Mouse (Mus musculus) left cerebral cortex, adult 2 months (tissue): ENCODE measurements around the gene Anxa2. TPM values are rescaled to one million over a fixed set of nuclear protein-coding genes. Genes with fewer than 3 reads are reported as not detected.

Experiments
- DNase-seq, 2 experiments: peaks; one replicate each; pipeline ENCODE4 v3.0.0; 2021 to 2022; ENCODE audit warnings: low spot score in 2 of 2, mixed read lengths in 1 of 2; ENCODE audit errors: extremely low spot score in 1 of 2
- H3K27ac ChIP-seq: fragments of 200-600 bp; 2 replicates; pipeline ENCODE4 v1.8.1; 2022
- H3K4me3 ChIP-seq: fragments of 200-600 bp; 2 replicates; pipeline ENCODE4 v1.8.1; 2022
- CTCF ChIP-seq: fragments of 200-600 bp; IDR thresholded peaks from 2 replicates; pipeline ENCODE4 v1.8.1; 2022; ENCODE audit warnings: antibody characterized with exemption, mild to moderate bottlenecking, moderate library complexity
- intact Hi-C: fragments of 180-260 bp; cut with DNase I; formaldehyde crosslinking; loops from one replicate; pipeline ENCODE4 v1.15.1; 2025
- total RNA-seq, 2 experiments: library from RNA; stranded (reverse); gene quantifications; 2 replicates each; pipeline ENCODE4 v1.2.3; 2021

The Anxa2 gene
- total RNA-seq, 2 experiments from 2014 or later: 13.4 to 14.8 TPM

DNA sequence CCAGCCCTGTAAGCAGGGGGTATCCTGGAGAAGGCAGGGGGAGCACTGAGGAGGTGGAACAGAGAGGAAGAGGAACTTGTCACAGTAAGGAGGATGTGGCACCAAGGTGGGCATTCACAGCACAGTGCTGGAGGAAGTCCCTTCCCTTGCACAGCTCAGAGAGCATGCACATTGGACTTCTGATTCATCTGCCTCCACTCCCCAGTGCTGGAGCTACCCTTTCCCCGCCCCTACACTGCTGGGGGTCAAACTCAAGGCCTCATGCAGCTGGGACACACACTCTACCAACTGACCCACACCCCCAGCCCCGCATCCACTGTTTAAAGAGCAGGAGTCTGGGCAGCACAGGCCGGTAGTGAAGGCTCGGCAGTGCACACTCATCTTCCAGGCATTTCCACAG is 12.7 kb downstream of the Anxa2 start:
- Histone ChIP-seq H3K4me3 (no peak overlapping the region), H3K27ac (no peak overlapping the region)
- TF ChIP-seq CTCF: no peak
- intact Hi-C loops: no loop called here
- no peak for DNase-seq

DNA sequence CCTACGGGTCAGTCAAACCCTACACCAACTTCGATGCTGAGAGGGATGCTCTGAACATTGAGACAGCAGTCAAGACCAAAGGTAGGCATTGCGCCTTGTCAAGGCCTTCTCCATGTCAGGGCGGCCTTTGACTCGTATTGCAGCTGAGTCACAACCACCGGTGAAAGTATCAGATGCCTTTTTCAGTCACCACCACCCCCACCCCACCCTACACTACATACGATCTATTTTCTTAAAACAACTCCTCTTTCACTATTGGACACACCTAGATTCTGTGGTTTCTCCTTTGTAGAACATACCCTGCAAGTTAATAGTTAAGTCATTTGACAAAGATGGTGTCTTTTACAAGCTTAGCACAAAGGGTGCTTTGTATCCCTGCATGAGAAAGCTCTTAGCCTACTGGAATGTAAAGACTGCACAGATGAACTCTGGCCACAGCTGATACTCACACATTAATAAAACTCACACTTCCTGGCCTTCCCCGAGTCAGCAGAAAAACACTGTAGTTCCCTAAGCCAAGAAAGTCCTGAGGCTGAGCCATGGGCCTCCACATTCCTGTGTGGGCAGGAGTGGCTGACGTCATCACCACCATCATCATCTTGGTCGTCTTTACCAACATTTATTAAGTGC is 14.0 kb downstream of the Anxa2 start:
- TF ChIP-seq CTCF: no peak
- DNase-seq: no peak
- intact Hi-C loops: no loop called here
- Histone ChIP-seq H3K27ac (no peak overlapping the region), H3K4me3 (no peak overlapping the region)

DNA sequence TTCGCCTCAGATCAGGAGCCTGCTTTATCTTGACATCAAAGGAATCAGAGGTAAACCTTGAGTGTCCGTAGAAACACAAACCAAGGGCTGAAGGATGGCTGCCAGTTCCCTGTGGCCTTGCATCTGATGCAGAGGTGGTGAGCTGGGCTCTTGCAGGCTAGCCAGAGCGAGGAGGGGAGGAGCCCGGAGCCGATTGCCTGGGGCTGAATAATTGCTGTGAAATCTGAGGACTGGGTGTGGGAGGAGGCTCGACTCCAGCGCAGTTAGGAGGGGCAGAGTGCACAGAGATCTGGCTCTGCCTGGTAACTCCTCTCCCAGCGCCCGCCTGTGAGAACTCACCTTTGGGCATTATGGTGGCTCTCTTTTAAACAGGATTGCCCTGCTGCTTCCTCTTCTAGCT is 15.6 kb downstream of the Anxa2 start:
- intact Hi-C loops: no loop called here
- H3K4me3 ChIP-seq: no peak overlapping the region
- H3K27ac ChIP-seq: no peak overlapping the region
- DNase-seq: no peak
- no peak for TF ChIP-seq CTCF

DNA sequence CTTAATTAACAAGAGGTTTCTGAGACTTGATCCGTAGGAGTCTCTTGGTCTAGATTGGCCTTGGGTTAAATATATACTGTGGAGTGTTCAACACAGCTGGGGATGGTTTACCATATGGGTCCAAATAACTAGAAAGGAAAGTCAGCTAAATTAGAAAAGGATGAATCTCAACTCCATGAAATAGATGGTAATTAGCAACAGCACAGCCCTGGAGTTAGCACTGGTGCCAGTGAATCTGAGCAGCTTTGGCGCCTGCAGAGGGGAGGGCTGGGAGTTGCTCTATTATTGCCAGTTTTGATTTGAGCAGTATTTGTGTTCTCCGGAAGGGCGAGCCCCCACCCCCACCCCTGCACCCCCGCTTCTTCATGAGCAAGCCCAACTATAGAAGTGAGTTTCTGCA is 16.9 kb downstream of the Anxa2 start:
- Histone ChIP-seq H3K4me3 (no peak overlapping the region), H3K27ac (no peak overlapping the region)
- DNase-seq: no peak
- no peak for TF ChIP-seq CTCF
- intact Hi-C loops: no loop called here

GRCm38 (mm10) chr9:69470921-69471320 is 17.5 kb downstream of the Anxa2 start:
- TF ChIP-seq CTCF: no peak
- Histone ChIP-seq H3K4me3 (no peak overlapping the region), H3K27ac (no peak overlapping the region)
- DNase-seq: no peak
- intact Hi-C loops: no loop called here

- no peak for TF ChIP-seq CTCF
- Histone ChIP-seq H3K4me3 (no peak overlapping the region), H3K27ac (no peak overlapping the region)
- no peak for DNase-seq
- intact Hi-C loops: no loop called here
Observed at GRCm38 (mm10) chr9:69472724-69473123, 19.3 kb downstream of the Anxa2 start.

GRCm38 (mm10) chr9:69475873-69476272 is 22.5 kb downstream of the Anxa2 start:
- no peak for TF ChIP-seq CTCF
- H3K4me3 ChIP-seq: no peak overlapping the region
- no peak overlapping the region for H3K27ac ChIP-seq
- intact Hi-C loops: loop anchor here (5.0 kb wide), 1 partner anchor 34 kb away; no protein-coding TSS in a partner anchor
- no peak for DNase-seq

- no peak for DNase-seq
- H3K4me3 ChIP-seq: no peak overlapping the region
- H3K27ac ChIP-seq: no peak overlapping the region
- intact Hi-C loops: loop anchor here (5.0 kb wide), 1 partner anchor 35 kb away; no protein-coding TSS in a partner anchor
- TF ChIP-seq CTCF: no peak
Observed at GRCm38 (mm10) chr9:69477195-69477823, 23.9 kb downstream of the Anxa2 start.

DNA sequence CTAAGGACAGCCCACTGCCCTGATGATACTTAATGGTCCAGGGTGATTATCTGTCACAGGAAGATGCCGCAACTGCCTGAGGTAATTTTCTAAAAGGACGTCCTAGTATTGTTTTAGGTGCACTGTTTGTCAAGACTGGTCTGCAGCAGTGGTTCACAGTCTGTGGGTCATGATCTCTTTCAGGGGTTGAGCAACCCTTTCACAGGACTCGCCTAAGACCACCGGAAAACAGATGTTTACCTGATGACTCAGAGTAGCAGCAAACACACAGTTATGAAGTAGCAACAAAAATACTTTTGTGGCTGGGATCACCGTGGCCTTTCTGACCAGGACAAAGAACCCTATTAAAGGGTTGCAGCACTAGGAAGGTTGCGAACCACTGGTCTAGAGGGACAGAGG is 24.4 kb downstream of the Anxa2 start:
- intact Hi-C loops: loop anchor here (5.0 kb wide), 1 partner anchor 36 kb away; no protein-coding TSS in a partner anchor
- no peak for TF ChIP-seq CTCF
- Histone ChIP-seq H3K4me3 (no peak overlapping the region), H3K27ac (no peak overlapping the region)
- no peak for DNase-seq

DNA sequence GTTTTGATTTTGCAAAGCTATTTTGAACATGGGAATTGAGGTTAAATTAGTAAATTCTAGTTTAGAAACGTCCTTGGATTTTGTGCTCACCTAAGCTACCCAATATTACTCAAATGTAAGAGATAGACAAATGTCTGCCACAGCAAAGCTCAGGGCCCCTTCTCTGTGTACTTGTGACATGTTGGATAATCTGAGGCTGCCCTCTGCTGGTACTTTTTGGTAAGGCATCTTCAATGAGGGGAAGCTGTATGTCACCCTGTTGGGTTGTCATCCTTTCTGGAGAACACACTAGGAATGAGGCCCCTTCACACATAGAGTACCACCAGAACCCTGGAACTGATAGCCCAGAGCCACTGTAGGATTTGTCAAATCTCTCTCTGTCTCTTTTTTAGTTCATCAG is 26.9 kb downstream of the Anxa2 start:
- DNase-seq: peak; percentile 77 to 80

GRCm38 (mm10) chr9:69483811-69484210 is 30.4 kb downstream of the Anxa2 start:
- TF ChIP-seq CTCF: no peak
- H3K4me3 ChIP-seq: no peak overlapping the region
- H3K27ac ChIP-seq: no peak overlapping the region
- intact Hi-C loops: loop anchor here (5.0 kb wide), 1 partner anchor 1467 kb away; no protein-coding TSS in a partner anchor
- no peak for DNase-seq

More for the DNA sequence above, 26.9 kb downstream of the Anxa2 start:
- Histone ChIP-seq H3K4me3 (no peak overlapping the region), H3K27ac (no peak overlapping the region)
- intact Hi-C loops: loop anchor here (2.0 to 5.0 kb wide), 2 partner anchors 124 to 1463 kb away; no protein-coding TSS in a partner anchor
- TF ChIP-seq CTCF: peak; percentile 89

- H3K27ac ChIP-seq: no peak overlapping the region
- DNase-seq: no peak
- no peak overlapping the region for H3K4me3 ChIP-seq
- intact Hi-C loops: no loop called here
- no peak for TF ChIP-seq CTCF
Observed at GRCm38 (mm10) chr9:69486140-69486539, 32.7 kb downstream of the Anxa2 start.

DNA sequence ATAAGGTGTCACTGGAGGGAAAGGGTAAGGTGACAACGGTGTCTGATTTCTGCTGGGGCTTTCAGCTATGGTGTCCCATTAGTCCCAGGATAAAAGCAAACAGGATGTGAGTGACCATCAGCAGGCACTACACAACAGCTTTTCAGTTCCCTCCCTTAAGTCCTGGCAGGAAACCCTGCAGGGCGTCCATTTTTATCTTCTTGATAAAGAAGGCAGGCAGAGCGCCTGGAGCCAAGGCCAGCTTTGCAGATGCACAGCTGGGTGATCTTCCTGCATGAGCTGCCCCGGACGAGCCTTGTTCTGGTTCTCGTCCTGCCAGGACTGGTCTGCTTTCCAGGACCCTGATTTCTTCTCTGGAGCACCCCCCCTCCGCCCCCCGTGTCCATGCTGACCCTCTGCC is 35.1 kb downstream of the Anxa2 start:
- intact Hi-C loops: no loop called here
- DNase-seq: no peak
- no peak overlapping the region for H3K4me3 ChIP-seq
- no peak overlapping the region for H3K27ac ChIP-seq
- TF ChIP-seq CTCF: no peak
